Mouse (Mus musculus) kidney, adult 18-20 months (tissue): ENCODE results near the gene Angel2.
"Not testable (repeated sequence)": the region's sequence is repeated elsewhere in the genome, so short reads cannot be mapped to it uniquely, and the experiment has no call there.

Experiments
- DNase-seq: peaks from one replicate; pipeline ENCODE4 v3.0.0; 2021

Angel2 gene

DNA sequence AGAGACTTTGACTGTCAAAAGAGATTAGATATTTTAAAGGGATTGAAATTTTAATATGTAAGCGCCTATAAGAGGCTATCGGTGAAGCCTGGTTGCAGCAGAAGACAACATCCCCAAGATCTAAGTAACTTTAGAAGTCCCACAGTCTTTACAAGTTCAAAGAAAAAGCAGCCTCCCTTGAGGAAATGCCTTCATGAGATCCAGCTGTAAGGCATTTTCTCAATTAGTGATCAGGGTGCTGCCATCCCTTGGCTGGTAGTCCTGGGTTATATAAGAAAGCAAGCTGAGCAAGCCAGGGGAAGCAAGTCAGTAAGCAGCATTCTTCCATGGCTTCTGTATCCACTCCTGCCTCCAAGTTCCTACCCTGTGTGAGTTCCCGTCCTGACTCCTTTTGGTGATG, at the start of gene Angel2:
Gene Angel2, plus strand, starts transcription at position 301 of the 400 bp plus-strand sequence.
- not testable (repeated sequence) for DNase-seq

DNA sequence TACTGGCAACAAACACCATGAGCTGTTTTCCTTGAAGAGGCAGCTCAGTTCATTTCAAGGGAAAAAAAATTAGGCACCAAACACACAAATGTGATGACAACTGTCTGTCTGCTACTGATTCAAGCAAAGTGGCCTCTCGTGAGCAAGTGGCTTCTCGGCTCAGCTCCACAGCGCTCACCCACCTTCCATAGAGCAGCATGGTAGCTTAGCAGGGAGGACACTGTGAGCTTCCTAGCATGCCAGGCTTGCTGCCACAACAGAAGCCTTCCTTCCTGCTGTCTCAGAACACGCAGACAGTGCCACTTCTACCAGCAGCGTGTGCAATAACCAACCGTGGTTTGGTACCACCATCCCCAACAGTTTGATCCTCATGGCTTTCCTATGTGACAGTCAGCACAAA, 49.2 kb upstream of the Angel2 start:
- no peak for DNase-seq

DNA sequence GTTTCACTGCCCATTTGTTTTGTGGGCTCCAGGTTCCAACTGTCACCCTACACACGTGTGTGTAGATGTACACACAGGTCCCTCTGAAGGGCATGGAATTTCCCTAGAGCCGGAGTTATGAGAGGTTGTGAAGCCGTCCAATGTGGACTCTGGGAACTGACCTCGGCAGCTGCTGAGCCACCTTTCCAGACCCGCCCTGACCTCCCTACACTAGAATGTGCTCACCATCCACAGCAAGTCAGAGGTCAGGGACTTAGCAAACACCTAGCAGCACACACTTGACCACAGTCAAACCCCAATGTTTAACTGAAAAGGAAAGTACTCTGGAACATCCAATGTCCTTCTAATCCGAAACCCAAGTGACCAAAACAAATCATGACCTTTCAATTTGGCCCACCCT, 44.3 kb upstream of the Angel2 start:
- no peak for DNase-seq

DNA sequence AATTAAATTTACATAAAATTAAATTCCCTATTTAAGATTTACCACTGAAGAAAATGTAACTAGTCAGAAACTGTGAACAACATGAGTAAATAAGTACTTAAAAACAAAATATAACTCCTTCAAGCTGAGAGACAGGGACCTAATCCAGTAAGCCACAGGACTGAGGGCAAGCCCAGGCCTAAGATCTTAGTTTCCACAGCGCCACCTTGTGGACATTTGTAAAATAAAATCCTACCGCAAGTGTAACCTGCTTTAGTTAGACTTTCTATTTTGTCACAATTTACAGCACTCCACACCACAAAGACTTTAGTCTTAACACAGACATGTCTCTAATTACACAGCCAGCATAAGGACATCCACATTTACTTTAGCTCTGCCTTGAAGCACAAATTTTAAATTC, 43.5 kb upstream of the Angel2 start:
- DNase-seq, result peak; percentile 25

DNA sequence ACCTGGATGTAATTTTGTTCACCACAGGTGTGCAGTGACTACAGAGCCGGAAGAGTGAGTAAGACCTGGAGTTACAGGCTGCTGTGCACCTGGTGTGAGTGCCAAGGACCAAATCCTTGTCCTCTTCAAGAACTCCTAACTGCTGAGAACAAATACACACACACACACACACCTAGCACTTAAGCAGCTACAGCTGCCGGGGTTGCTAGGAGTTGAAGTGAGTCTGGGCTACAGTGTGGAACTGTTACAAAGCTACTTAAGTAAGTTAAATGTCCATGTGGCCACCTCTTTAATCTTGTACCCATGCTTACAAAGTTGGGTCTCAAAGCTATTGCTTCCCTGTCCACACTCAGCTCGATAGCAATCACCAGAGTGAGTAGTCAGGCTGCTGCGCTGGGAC, 38.9 kb upstream of the Angel2 start:
- no peak for DNase-seq

DNA sequence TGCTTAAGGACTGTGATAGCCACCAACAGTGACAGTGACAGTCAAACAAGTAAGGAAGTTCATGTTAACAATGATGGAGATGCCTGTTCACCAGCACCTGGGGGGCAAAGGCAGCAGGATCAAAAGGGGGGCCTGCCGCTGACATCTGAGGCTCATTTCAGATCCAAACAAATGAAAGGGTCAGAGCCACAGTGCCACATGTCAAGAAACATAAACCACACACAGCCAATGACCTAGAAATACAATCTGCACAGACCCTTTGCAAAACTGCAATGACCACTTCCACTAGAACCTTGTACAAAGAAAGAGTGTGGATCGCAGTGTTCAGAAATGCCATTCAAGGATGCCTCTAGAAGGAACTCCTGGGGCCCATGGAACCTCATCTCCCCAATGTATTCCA, 36.9 kb upstream of the Angel2 start:
- DNase-seq, result no peak

DNA sequence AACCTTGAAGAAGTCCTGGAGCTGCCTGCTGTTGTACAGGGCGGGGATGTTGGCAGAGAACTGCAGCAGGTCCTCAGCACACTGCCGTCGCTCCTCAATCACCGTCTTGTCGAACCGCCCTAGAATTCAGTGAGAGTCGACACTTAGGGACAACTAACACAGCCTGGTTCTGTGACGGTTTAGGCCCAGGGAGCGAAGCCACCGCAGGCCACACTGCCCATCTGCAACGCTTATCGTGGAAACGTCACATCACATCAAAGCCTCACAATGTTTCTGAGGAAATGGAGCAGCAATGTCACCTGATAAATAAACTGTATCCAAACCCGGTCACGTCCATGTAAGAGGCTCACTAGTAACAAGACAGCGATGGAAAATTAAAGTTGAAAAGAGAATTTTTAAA, 36.3 kb upstream of the Angel2 start:
- no peak for DNase-seq

DNA sequence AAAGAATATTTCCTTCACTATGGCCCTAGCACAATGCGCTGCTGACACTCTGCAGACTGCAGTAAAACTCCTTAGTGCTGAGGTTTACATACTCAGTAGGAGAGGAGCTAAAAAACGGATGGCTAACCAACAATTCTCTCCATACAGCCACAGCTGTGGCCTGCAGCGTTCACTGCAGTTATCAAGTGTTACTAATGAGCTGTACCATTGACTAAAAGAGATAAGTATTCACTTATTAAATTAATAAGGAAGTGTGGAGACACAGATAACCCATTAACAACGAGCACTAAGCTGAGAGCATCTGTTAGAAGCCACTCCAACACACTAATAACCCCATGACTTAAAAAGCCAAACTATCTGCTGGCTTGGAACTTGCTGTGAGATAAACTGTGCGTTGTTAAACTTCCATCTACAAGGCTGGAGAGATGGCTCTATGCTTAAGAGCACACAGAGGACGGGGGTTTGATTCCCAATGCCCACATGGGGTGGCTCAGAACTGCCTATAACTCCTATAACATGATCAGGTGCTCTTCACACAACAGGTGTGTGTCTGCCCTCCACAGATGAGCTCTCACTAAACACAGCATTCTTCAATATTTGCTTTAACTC, 31.2 kb upstream of the Angel2 start:
- DNase-seq, result no peak

DNA sequence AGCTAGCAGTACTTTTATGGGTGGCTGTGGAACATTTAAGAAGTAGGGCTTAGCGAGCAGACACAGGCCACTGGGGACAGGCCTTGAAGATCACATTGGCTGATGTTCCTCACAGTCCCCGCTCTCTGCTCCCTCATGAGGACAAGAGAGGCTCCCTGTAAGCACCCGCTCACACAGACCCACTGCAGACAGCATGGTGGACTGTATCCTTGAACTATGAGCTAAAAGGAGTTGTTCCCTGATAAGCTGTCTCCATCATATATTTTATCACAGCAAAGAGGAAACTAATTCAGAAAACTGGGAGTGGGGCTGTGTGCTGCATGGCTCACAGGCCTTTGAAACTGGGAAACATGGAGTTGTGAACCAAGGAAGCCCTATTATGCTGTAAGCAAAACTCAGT, 26.7 kb upstream of the Angel2 start:
- no peak for DNase-seq

DNA sequence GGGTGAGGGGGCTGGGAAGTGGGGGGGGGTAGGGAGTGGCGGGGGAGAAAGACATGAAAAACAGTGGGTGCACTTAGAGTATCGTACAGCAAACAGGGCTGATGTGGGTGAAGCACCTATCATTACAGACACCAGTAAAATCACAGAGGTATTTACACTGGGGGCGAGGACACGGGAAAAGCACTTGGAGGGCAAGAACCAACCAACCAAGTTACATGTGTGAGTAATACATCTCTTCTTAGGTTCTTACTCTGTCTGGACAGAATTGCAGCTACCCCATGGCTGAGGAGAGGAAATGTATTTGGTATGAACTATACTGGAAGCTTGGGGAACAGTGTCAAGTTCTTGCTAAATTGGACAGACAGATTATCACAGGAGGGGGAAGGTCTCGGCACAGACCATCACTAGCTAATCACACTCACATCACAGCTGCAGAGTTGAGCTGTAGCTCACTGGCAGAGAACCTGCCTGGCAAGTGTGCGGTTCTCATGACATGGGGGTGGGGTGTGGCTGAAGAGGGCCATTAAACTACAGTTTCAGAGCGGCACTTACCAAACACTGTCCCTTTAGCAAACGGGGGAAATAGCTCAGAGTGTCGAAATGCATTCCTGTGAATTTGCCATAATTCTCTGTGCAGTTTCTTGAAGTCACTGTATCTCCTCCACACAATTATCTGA, 25.9 kb upstream of the Angel2 start:
- DNase-seq, result no peak

DNA sequence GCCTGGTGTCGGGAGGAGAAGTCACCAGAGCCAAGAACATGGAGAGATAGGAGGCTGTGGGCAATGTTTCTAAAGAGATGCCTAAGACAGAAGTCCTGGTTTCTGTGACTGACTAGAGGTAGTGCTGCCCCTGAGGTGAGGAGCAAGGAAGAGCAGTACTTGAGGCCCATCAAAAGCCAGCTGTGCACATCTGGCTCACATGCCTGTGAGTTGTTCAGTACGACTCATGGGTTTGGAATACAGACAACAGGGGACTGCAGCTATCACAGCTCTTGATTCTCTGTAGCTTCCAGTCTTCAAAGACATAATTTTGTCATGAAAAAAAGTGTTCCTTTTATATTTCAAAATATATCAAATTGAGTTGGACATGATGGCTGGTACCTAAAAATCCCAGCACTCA, 23.8 kb upstream of the Angel2 start:
- DNase-seq, result no peak

DNA sequence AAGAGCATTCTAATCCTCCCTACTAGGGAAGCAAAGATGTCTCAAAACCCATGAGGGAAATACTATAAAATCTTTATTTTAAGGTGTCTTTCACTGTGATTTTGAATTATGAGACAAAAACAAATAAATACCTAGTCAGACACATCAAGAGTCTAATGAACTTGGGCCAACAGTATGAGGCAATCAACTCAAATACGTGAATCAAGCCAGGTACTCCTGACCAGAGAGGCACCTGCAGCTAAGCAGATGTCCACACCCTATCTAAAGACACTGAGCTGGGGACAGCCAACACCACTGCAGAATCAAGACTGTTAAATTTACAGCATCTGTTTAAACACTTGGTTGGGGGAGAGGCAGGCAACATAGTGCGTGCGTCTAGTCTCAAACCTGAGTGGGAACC, 20.8 kb upstream of the Angel2 start:
- DNase-seq, result no peak

DNA sequence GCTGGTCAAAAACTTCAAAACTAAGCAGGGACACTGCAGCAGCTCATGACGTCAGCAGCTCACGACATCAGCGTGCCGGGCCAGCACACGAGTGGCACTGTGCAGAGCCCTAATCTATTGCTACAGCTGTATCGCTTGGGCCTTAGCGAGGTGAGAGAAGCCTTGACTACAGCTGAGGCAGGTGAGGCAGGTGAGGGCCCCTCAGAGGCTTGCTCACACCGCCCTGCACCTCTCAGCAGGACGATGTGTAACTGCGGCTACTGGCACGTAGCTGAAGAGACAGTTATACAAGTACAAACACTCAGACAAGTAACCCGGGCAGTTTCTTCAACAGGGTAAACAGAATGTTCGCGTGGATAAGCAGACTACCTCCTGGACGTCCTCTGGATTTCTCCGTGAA, 20.2 kb upstream of the Angel2 start:
- no peak for DNase-seq

DNA sequence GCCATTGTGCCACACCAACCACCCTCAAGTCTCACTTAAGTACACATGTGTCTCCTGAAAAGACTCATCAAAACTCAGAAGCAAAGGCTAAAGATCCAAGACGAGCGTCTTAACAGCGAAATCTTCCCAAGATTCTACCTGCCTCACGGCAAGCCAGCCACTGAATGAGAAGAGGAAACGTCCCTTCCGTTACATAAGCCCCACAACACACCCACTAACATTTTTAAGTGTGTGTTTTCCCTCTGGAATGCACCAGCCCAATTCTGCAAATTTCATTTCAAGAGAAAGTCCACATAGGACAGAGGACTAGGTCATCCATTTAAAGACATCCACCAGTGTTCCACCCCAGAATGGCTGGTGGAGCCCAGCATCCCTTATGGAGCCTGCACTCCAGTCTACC, 14.1 kb upstream of the Angel2 start:
- no peak for DNase-seq

DNA sequence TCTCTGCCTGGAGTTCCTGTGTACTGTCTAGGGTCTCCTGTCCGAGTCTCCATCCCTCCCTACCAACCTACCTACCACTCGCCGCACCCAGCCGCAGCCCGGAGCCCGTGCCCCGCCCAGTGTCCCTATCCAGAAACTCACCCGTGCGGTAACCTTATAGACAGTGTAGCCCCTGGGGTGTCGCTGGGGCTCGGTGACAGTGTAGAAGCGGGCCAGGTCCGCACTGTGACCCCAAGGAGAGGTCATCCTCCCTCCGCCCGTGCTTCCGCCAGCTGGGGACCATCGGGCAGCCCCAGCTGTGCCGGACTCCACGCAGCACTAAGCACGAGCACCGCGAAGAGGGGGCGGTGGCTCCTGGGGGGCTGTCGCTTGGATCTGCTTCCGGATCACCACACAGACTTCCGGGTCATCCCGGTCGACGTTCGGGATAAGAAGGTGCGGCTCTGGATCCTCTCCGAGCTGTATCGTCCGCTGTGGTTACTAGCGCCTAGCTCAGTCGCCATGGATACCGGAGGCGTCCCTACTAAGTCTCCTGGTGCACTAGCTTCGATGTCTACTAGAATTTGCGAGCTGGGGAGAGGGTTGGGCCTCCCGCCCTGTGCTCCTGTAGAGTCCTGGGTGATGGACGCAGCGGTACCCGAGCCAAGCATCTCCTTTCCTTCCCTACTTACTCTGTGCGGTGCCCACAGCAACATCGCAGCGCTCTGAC, 13.3 kb upstream of the Angel2 start, which contains the start of gene Rps6kc1:
Gene Rps6kc1, minus strand, starts transcription at position 356 of the 709 bp plus-strand sequence.
- peak; percentile 83 for DNase-seq

DNA sequence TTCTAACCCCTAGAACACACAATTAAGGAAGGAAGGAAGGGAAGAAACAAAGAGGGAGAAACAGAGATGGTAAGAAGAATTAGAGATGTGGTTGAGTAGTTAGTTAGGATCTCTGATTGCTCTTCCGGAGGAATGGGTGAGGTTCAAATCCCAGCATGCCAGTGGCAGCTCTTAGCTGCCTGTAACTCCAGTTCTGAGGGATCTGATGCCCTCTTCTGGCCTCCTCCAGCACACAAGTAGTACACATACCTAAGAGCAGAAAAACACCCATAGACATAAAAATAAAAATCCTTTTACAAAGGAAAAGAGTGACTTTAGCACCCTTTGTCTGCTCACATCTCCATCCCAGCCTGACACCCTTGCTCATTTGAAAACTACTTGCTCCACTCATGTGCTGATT, 12.3 kb upstream of the Angel2 start:
- no peak for DNase-seq

DNA sequence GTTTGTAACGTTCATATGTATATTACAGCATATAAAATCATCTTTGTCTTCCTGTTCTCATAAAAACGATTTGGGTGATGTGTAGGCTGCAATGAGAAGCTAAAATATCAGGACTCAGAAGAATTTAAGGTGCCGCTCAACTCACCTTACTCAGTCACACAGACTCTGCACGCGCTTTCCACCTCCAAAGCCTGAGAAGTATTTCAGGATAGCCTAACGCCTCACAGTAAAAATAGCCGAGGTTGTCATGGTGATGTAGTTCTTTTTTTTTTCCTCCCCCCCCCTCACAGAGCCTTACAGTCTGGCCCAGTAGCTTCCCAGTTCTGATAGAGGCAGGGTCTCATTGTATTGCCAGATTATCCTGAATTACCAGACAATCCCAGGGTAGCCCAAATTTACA, 6.0 kb upstream of the Angel2 start:
- no peak for DNase-seq

DNA sequence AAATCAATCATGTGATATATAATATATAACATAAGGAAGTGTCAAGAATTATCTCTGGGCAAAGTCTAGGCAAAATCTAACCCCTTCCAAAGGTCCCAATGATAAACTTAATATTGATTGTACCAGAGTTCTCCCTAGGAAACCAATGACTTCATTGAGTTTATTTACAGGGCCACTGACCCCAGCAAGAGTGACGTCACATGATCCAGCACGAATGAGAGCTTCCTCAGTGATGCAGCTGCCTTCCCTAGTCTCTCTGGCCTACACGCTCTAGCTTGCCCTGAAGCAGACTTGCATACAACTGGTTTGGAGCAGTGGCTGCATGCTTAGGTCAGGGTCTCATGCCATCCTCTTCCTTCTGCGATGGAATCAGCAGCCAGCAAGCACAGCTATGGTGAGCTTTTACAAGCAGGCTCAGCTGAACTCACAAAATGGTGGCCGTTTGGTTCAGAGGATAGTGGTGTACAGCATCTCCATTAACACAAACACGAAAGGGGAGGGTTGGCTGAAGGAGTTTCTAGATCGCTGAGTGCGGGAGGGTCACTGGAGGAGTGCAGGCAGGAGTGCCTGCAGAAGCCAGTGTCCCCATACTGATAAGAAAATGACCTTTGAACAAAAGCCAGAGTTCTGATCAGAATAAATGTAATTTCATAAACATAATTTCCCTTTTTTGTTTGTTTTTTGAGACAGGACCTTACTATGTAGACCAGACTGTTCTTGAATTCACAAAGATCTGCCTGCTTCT, 5.0 kb upstream of the Angel2 start:
- no peak for DNase-seq

DNA sequence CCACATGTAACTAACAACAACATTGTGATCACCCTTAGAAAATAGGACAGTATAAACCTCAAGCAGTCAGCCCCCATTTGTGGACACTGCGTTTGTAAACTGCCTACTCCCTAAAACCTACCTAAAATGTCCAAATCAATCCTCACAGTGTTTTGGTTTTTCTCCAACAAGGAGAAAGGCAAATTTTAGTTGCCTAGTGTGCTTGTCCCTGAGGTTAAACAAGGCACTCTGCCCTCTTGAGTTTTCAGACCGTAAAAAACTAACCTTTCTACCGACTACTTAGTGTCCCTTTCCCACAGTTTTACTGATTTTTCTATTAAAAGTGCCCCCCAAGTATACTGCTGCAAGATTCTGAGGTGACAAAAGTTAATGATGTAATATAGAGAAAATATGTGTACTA, 2.4 kb downstream of the Angel2 start:
- DNase-seq, result no peak

DNA sequence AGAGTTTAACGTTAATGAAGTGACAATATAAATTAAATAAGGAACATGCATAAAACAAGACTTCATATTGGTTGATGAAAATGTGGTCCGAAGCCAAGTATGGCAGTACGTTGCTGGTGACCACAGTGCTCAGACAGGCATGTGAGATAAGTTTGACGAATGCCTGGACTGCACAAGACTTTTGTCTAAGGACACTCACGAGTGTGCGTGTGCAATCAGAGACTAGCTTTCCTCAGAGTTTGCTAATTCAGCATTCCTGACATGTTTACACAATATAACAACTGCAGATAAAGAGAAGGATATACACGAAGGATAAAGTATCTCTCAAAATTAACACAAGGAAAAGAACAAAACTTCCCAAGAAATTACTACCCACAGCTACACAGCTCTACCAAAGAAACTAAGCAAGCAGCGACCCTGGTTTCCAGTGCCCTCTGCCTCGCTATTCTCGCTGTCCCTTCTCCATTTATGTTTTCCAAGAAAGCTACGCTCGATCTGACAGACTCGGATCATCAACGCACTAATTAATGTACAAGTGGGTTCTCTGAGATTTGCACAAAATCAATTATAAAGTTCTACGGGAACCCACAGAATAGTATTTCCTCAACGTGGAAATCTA, 2.9 kb downstream of the Angel2 start:
- no peak for DNase-seq

DNA sequence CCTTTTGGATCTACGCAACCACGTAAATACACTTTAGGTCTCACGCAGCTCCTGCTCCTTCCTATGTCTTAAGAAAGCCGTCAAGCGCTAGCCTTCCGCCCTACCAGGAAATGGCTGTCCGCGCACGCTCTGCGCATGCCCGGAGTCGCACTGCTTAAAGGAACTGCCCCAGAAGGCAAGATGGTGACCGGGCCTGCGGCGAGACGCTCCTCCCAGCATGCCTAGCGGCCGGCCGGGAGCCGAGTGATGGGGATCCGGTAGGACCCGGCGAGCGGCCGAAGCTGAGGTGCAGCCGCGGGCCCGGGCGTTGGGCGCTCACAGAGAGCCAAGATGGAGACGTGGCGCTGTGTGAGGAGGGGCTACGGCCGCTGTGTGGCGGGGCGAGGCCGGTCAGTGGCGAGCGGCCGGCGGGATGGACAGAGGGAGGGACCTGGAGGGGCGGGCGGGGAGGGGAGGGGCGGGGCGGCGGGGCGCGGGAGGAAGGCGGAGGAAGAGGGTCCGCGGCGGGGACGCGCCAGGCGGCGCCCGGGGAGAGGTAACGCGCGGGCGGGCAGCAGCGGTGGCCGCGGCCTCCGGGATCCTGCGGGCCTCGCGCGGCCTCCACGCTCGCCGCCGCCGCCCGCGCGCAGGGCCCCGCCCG, 3.6 kb downstream of the Angel2 start:
- peak; percentile 98 for DNase-seq

DNA sequence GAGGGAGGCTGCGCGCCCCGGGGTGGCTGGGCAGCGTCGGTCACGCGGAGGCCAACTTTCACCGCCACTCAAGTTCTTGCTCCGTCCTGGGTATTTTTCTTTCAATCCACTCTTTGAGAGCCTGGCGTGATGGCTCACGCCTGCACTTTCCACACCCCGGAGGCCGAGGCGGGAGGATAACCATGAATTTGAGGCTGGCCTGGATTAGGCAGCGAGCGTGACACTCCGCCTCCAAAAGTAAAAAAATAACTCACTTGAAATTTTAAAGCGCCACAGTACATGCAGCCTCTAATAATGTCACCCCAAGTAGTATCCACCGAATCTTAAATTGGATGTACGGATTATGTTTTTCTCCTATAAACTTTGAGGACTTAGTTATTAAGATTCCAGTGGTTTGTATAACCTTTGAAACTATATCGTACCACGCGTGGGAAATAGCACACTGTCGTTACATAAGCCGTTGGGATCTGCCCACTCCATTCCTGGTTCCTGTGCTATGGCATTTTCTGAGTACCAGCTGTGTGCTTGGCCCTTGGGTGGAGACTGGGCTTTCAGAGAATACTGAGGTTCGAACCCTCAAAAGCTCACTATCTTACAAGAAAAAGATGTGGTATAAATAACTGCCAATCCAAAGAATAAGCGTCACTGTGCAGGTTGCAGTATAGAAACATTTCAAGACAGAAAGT, 4.2 kb downstream of the Angel2 start:
- peak; percentile 64 for DNase-seq
